Mouse (Mus musculus): Measurements from ENCODE around the gene Ugt1a6a. TPM values are rescaled to one million over a fixed set of nuclear protein-coding genes. Genes with fewer than 3 reads are reported as not detected.

Gene Ugt1a6a
- polyA plus RNA-seq, 1 experiment from 2014 or later = 21.3 TPM

DNA sequence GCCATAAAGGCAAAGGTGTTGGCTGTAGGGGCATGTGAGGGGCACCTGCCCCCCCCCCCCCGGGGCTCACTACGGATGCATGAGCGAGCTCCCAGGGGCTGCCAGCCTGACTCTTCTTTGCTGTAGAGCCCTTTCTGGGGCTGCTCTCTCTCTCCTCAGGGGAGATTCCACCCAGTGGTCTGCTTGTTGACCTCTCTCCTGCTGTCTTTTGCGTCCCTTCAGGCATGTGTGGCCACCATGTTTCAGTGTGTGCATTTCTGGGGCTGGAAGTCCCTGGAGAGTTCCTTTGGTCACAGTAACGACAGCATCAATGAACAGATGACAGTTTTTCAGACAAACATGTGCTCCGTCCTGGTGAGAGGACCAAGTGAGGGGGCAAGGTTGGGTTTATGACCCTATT is 123.8 kb downstream of the Ugt1a6a start:
- no peak for ATAC-seq
- no peak for TF ChIP-seq CTCF (IDR thresholded peaks at IDR 0.05)
- in situ Hi-C loops (cut with MboI; ENCODE audit: low pct_unique_long_range_greater_than_20kb) = no loop called here
- H3K27me3 ChIP-seq = no peaks in the 10 kb centered on the region
- CTCF ChIA-PET = interaction anchor here (0.7 kb wide), 1 partner anchor 47 kb away, joined by 3 read pairs; the partner anchor contains the start of gene Ugt1a1
- DNase-seq (ENCODE audit: low read depth, low spot score) = no peak
- POLR2A ChIA-PET = interaction anchor here (0.6 to 1.6 kb wide), 2 partner anchors 8 to 16 kb away, joined by 3 to 4 read pairs; no protein-coding TSS in a partner anchor

DNA sequence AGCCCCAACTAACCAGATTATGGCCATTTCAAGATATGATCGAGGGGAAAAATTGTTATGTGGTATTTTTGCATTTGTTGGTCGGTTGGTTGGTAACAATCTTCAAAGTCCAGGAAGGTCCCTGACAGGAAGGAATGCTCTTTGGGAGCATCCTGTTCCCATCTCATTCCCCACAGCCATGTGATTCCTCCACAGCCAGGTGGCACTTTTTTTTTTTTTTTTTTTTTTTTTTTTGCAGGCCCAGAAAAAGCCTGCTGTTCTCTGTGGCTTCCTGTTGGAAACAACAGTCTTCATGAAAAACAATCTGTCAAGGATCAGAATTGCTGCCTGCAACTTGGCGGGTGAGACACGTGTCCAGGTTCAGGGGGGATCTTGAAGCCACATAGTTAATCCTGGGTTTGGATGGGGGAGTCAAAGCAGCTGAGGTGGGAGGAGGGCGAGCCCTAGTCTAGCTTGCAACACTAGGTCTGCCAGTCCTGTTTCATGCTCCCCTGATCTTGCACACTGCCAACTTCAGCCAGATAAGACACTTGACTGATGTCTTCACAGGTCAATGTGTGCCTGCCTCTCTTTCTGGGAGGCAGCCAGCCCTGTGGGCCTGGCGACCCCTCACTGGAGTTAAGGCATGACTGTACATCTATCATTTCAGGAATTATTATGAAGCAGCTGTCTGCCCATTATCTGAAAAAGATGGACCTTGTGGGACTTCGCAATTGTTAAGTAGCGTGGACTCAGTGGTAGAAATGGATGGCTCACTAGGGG is 124.5 kb downstream of the Ugt1a6a start:
- no peak for TF ChIP-seq CTCF (IDR thresholded peaks at IDR 0.05)
- DNase-seq (ENCODE audit: low read depth, low spot score) (peak; percentile 73), ATAC-seq (no peak)
- ChIA-PET POLR2A (no interaction called here), CTCF (no interaction called here)
- in situ Hi-C loops (cut with MboI; ENCODE audit: low pct_unique_long_range_greater_than_20kb) = no loop called here
- H3K27me3 ChIP-seq = no peaks in the 10 kb centered on the region

GRCm38 (mm10) chr1:88259643-88260024 is 125.0 kb downstream of the Ugt1a6a start:
- in situ Hi-C loops (cut with MboI; ENCODE audit: low pct_unique_long_range_greater_than_20kb) = no loop called here
- DNase-seq (ENCODE audit: low read depth, low spot score) = no peak
- ChIA-PET CTCF (no interaction called here), POLR2A (no interaction called here)
- H3K27me3 ChIP-seq = no peaks in the 10 kb centered on the region
- ATAC-seq = no peak
- TF ChIP-seq CTCF (IDR thresholded peaks at IDR 0.05) = no peak

GRCm38 (mm10) chr1:88260114-88260513 is 125.5 kb downstream of the Ugt1a6a start:
- DNase-seq (ENCODE audit: low read depth, low spot score) (no peak), ATAC-seq (no peak)
- POLR2A ChIA-PET = no interaction called here
- TF ChIP-seq CTCF (IDR thresholded peaks at IDR 0.05) = no peak
- CTCF ChIA-PET = no interaction called here
- no peaks in the 10 kb centered on the region for H3K27me3 ChIP-seq
- in situ Hi-C loops (cut with MboI; ENCODE audit: low pct_unique_long_range_greater_than_20kb) = no loop called here

DNA sequence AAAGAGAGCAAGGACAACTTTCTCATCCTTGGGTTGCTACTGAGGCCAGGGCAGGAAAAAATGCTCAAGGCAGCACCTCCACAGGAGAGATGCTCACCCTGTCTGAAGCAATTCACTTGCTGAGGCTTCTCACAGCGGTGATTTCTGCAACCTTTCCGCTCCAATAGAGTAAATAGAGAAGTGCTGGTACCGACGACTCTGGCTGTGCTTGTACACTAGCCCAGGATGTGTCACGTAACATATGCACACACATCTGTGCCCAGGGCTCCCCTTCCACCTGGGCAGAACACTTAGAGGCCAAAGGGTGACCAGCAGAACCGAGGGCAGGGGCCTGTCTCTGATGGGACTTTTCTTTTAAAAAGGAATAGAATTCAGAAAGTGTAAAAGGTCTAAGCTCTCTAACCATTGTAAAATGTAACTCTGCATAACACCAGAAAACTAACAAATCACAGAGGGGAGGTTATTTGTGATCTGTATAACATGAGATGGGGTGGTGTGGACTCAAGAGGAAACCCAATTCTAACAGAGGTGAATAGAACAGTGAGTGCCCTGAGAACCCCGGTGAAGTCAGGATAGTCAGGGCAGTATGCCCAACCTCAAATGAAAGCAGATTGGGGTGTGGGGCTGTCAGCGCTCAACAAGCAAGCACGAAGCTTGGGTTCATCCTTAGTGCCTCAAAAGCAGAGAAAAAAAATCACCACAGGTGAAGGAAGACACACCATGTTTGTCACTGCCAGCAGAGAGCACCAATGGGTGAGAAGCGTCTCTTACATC is 126.2 kb downstream of the Ugt1a6a start:
- ATAC-seq (no peak), DNase-seq (ENCODE audit: low read depth, low spot score) (no peak)
- in situ Hi-C loops (cut with MboI; ENCODE audit: low pct_unique_long_range_greater_than_20kb) = no loop called here
- no peak for TF ChIP-seq CTCF (IDR thresholded peaks at IDR 0.05)
- no peaks in the 10 kb centered on the region for H3K27me3 ChIP-seq
- ChIA-PET CTCF (interaction anchor here (0.8 to 6.8 kb wide), 2 partner anchors 8 to 16 kb away, joined by 3 to 93 read pairs; partner anchors contain the start of genes Hjurp and Trpm8), POLR2A (no interaction called here)

DNA sequence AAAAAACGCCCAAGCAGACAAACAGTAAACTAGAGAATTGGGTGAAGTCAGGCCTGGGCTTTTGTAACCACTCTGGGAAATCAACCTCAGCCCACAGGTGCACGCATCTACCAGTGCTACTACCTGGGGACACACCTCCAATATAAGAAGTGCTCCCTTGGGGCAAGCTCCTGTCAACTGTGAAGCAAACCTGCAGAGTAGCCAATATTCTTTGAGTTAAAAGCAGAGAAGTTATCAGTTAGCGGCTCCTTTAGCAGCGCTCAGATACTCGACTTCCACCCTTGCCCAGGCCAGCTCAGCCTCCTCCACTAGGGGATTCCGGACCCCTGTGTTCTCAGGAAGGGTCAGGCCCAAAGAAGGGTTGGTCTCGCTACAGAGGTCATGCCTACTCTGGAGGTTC is 127.1 kb downstream of the Ugt1a6a start:
- ChIA-PET CTCF (interaction anchor here (0.8 to 6.8 kb wide), 2 partner anchors 8 to 15 kb away, joined by 3 to 93 read pairs; partner anchors contain the start of genes Hjurp and Trpm8), POLR2A (interaction anchor here (0.9 to 1.2 kb wide), 2 partner anchors 13 to 15 kb away, joined by 3 to 7 read pairs; no protein-coding TSS in a partner anchor)
- in situ Hi-C loops (cut with MboI; ENCODE audit: low pct_unique_long_range_greater_than_20kb) = no loop called here
- DNase-seq (ENCODE audit: low read depth, low spot score) = no peak
- no peak for TF ChIP-seq CTCF (IDR thresholded peaks at IDR 0.05)
- H3K27me3 ChIP-seq = no peaks in the 10 kb centered on the region
- no peak for ATAC-seq

GRCm38 (mm10) chr1:88262255-88262654 is 127.6 kb downstream of the Ugt1a6a start:
- ChIA-PET POLR2A (interaction anchor here (0.6 to 1.2 kb wide), 3 partner anchors 13 to 954 kb away, joined by 3 to 7 read pairs (median 4); no protein-coding TSS in a partner anchor), CTCF (interaction anchor here (1.4 to 6.8 kb wide), 2 partner anchors 15 to 72 kb away, joined by 3 to 93 read pairs; partner anchors contain the start of genes Hjurp and Trpm8)
- H3K27me3 ChIP-seq = no peaks in the 10 kb centered on the region
- ATAC-seq (peak; percentile 58), DNase-seq (ENCODE audit: low read depth, low spot score) (peak; percentile 99)
- in situ Hi-C loops (cut with MboI; ENCODE audit: low pct_unique_long_range_greater_than_20kb) = no loop called here
- no peak for TF ChIP-seq CTCF (IDR thresholded peaks at IDR 0.05)

DNA sequence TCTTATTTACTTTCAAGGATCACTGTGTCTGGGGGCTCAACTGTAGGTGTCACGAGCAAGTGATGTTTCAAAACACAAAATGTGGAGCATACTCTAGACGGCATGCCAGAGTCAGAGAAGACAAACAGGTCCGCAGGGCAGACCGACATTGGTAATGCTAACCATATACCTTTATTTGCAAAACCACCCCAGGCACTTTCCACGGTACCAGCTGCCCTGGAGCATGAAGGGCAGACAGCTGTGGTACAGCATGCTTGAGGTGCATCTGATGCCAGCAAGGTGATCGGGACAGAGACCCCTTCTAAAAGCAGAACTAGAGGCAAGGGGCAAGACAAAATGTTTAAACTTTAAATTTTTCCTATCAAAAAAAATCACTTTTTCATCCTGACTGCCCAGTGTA is 128.4 kb downstream of the Ugt1a6a start:
- CTCF ChIA-PET = interaction anchor here (1.1 to 6.8 kb wide), 6 partner anchors 9 to 72 kb away, joined by 3 to 93 read pairs (median 3); partner anchors contain the start of genes Hjurp and Trpm8
- DNase-seq (ENCODE audit: low read depth, low spot score) = no peak

DNA sequence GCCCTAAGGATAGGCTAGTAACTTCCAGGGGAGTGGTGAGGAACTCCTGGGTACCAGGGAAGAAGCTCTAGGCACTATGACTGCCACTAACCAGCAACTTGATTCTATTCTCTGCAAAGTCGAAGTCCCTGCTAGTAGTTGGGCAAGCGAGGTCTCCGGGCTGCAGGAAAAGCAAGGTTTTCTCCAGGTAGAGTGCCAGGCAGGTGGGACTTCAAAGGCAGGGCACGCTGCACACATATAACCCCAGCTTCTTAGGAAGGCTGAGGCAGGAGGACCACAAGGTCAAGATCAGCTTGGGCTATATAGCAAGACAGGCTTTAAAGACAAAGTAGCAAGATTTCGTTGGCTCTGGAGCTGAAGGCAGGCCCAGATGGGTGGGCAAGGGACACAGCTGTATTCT is 129.2 kb downstream of the Ugt1a6a start:
- H3K27me3 ChIP-seq = no peaks in the 10 kb centered on the region
- no peak for DNase-seq (ENCODE audit: low read depth, low spot score)
- ChIA-PET POLR2A (interaction anchor here (0.7 to 1.1 kb wide), 2 partner anchors 13 to 1654 kb away, joined by 3 read pairs; no protein-coding TSS in a partner anchor), CTCF (interaction anchor here (1.1 to 6.8 kb wide), 5 partner anchors 8 to 33 kb away, joined by 3 to 93 read pairs (median 3); partner anchors contain the start of genes Hjurp and Trpm8)
- no peak for ATAC-seq
- no peak for TF ChIP-seq CTCF (IDR thresholded peaks at IDR 0.05)
- in situ Hi-C loops (cut with MboI; ENCODE audit: low pct_unique_long_range_greater_than_20kb) = no loop called here

More for the DNA sequence above, 128.4 kb downstream of the Ugt1a6a start:
- peak; percentile 1 for ATAC-seq
- POLR2A ChIA-PET = interaction anchor here (1.1 to 1.2 kb wide), 2 partner anchors 12 to 14 kb away, joined by 3 to 7 read pairs; no protein-coding TSS in a partner anchor
- in situ Hi-C loops (cut with MboI; ENCODE audit: low pct_unique_long_range_greater_than_20kb) = no loop called here
- H3K27me3 ChIP-seq = no peaks in the 10 kb centered on the region
- no peak for TF ChIP-seq CTCF (IDR thresholded peaks at IDR 0.05)

GRCm38 (mm10) chr1:88264237-88264868 is 129.7 kb downstream of the Ugt1a6a start:
- no peak for DNase-seq (ENCODE audit: low read depth, low spot score)
- TF ChIP-seq CTCF (IDR thresholded peaks at IDR 0.05) = no peak
- ChIA-PET POLR2A (interaction anchor here (0.7 to 1.1 kb wide), 2 partner anchors 12 to 1654 kb away, joined by 3 read pairs; no protein-coding TSS in a partner anchor), CTCF (interaction anchor here (1.1 to 6.8 kb wide), 6 partner anchors 7 to 56 kb away, joined by 3 to 93 read pairs (median 4); partner anchors contain the start of genes Hjurp and Trpm8)
- no peaks in the 10 kb centered on the region for H3K27me3 ChIP-seq
- ATAC-seq = no peak
- in situ Hi-C loops (cut with MboI; ENCODE audit: low pct_unique_long_range_greater_than_20kb) = no loop called here

All from Patski (cell line).